Mouse (Mus musculus) hindbrain, postnatal 0 days (tissue): ENCODE data around the gene Gdpd2. TPM values are rescaled to one million over a fixed set of nuclear protein-coding genes. Genes with fewer than 3 reads are reported as not detected.

Experiments used
- ATAC-seq: fragments of 200-750 bp; cut with Nextera tagmentation; 2 replicates; pipeline ENCODE4 v1.8.0; 2017; ENCODE audit warnings: mild to moderate bottlenecking, moderate TSS enrichment, moderate library complexity
- DNase-seq: peaks from one replicate; pipeline ENCODE4 v3.0.0-alpha.2; 2015; ENCODE audit warnings: low spot score
- H3K27ac ChIP-seq: fragments of 300-500 bp; sonication (generic); 2 replicates; pipeline ENCODE4 v1.5.1; 2014; ENCODE audit warnings: mild to moderate bottlenecking
- H3K27me3 ChIP-seq: fragments of 300-500 bp; sonication (generic); 2 replicates; pipeline ENCODE4 v1.6.1; 2014; ENCODE audit warnings: low read length, mixed read lengths; ENCODE audit not compliant: insufficient read depth
- H3K36me3 ChIP-seq: fragments of 300-500 bp; sonication (generic); 2 replicates; pipeline ENCODE4 v1.6.1; 2014; ENCODE audit warnings: low read length, mixed read lengths; ENCODE audit not compliant: insufficient read depth
- H3K4me1 ChIP-seq: fragments of 300-500 bp; sonication (generic); 2 replicates; pipeline ENCODE4 v1.6.1; 2014; ENCODE audit warnings: antibody characterized with exemption, low read length, mixed read lengths; ENCODE audit not compliant: insufficient read depth
- H3K4me2 ChIP-seq: fragments of 300-500 bp; sonication (generic); 2 replicates; pipeline ENCODE4 v1.6.1; 2014; ENCODE audit warnings: low read depth, mild to moderate bottlenecking, low read length, moderate library complexity, mixed read lengths
- H3K4me3 ChIP-seq: fragments of 300-500 bp; sonication (generic); 2 replicates; pipeline ENCODE4 v1.5.1; 2014; ENCODE audit warnings: low read length
- H3K9ac ChIP-seq: fragments of 300-500 bp; sonication (generic); replicated peaks from 2 replicates; pipeline ENCODE4 v1.6.1; 2014; ENCODE audit warnings: mild to moderate bottlenecking, low read length, moderate library complexity, mixed read lengths
- H3K9me3 ChIP-seq: fragments of 300-500 bp; sonication (generic); 2 replicates; pipeline ENCODE4 v1.6.1; 2016; ENCODE audit warnings: low read length, mixed read lengths
- CTCF ChIP-seq: IDR thresholded peaks from 2 replicates; pipeline ENCODE4 v1.5.1; 2016; ENCODE audit warnings: antibody characterized with exemption, control low read depth, low read depth
- WGBS: fragments of 180-500 bp; shearing (Covaris S2); extraction: QIAGEN DNeasy Blood & Tissue Kit; methylation state at CpG from one replicate; pipeline ENCODE4 v1.1.7; 2014; 5-methylcytosine and 5-hydroxymethylcytosine counted together
- polyA plus RNA-seq: library from polyadenylated mRNA; unstranded; fragments of >200 nt; fragmentation: Nextera tagmentation; extraction: Ambion mirVana; gene quantifications from 2 replicates; pipeline ENCODE4 v1.2.1, GENCODE M21; 2015
- total RNA-seq: library from RNA; depleted of rRNA; stranded (reverse); fragments of >200 nt; gene quantifications from 2 replicates; pipeline ENCODE4 v1.2.3, GENCODE M21; 2014; rRNA removed

Gene Gdpd2
- total and polyA plus RNA-seq, 2 experiments from 2014 or later, result 35.2 to 46.5 TPM

DNA sequence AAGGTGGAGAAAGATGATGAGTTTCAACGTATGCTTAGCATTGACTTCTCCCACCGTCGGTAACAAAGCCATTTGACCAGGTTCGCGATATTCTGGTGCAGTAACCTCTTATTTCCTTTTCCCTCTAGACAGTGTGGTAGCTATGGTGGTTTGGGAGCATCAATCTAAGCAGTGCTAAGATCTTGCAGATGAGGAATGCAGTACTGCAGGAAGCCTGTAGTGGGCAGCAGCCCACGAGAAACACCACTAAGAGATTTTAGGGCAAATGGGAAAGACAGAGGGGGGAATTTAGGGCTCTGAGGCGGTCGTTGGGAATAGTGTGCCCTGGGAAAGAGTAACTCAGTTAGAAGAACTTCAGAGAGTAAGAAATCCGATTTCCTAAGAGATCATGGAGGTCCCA, 46.8 kb downstream of the Gdpd2 start:
- WGBS, result 24% methylated on average over 9 of the region's 9 CpGs
- H3K4me1 ChIP-seq, result no peaks in the 10 kb centered on the region
- no peak overlapping the region; the same call in 1 of the 2 replicates for H3K9ac ChIP-seq
- H3K9me3 ChIP-seq, result no peaks in the 10 kb centered on the region
- no peaks in the 10 kb centered on the region for H3K36me3 ChIP-seq
- peak overlapping the region; percentile 51 for H3K4me2 ChIP-seq
- DNase-seq (peak; percentile 76), ATAC-seq (peak; percentile 67)
- H3K4me3 ChIP-seq, result peak overlapping the region; percentile 35
- TF ChIP-seq CTCF, result peak; percentile 76
- peak overlapping the region; percentile 58; the same call in 1 of the 2 replicates for H3K27ac ChIP-seq
- H3K27me3 ChIP-seq, result no peaks in the 10 kb centered on the region

DNA sequence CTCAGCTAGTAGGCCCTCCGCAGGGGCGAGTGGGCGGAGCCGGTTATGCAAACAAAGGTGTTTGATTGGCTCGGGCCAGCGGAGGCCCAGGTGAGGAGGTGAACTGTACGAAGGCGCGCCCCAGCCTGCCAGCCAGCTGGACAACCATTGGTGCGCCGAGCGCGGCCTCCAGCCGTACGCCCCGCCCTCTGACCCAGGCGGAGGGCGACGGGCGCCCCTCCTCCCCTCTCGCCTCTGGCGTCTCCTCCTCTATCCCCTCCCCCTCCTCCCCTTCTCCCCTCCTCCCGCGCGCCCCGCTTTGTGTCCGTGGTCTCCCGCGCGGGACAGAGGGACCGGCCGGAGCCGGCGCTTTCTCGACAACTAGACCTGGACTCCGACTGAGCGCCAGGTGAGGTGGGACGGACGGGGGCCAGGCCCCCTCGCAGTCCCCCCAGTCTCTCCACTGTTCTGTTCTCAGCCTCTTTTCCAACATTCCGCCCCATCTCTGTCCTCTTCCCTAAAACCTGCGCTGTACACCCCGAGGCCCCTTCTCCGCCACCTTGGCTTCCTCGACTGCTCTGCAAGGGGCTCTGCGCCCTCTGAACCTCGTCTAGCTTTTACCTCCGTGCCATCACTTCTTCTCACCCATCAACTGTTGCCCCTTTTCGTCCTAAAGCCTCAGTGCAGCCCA, 47.4 kb downstream of the Gdpd2 start:
- no peaks in the 10 kb centered on the region for H3K27me3 ChIP-seq
- ATAC-seq, result peak; percentile 78
- peak overlapping the region; percentile 51 for H3K4me2 ChIP-seq
- DNase-seq, result peak; percentile 67
- H3K27ac ChIP-seq, result peak overlapping the region; percentile 58; the same call in 1 of the 2 replicates
- TF ChIP-seq CTCF, result no peak
- H3K9ac ChIP-seq, result peak overlapping the region; percentile 46
- H3K36me3 ChIP-seq, result no peaks in the 10 kb centered on the region
- WGBS, result 30% methylated on average over 42 of the region's 49 CpGs
- peak overlapping the region; percentile 35 for H3K4me3 ChIP-seq
- no peaks in the 10 kb centered on the region for H3K4me1 ChIP-seq
- H3K9me3 ChIP-seq, result no peaks in the 10 kb centered on the region

DNA sequence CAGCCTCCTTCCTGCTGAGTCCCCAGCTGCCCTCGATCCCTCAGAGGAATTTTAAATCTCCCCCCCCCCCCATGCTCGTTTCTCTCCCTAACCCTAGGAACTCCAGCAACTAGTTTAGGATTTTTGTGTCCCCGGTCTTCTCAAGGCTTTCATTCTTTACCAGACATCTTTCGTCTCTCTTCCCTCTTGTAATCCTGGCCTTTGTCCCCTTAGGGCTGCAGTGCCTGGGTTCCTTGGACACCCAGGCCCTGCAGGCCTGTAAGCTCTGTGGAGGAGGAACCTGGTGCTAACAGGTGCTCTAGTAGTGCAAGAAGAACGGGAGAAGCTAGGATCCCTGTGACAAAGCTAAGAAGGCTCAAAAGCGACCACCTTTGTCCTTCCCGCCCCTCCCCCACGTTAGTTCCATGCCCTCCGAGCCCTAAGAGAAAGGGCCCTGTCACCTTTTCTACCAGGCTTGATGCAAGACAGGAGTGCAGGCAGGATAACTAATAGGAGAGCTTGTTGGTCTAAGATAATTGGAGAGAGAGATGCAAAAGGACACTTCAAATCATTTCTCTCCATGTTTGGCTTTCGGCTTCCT, 48.1 kb downstream of the Gdpd2 start:
- Histone ChIP-seq H3K27ac (peak overlapping the region; percentile 58; the same call in 1 of the 2 replicates), H3K4me2 (peak overlapping the region; percentile 51), H3K4me1 (no peaks in the 10 kb centered on the region), H3K4me3 (peak overlapping the region; percentile 35), H3K9ac (peak overlapping the region; percentile 46), H3K27me3 (no peaks in the 10 kb centered on the region), H3K36me3 (no peaks in the 10 kb centered on the region), H3K9me3 (no peaks in the 10 kb centered on the region)
- ATAC-seq, result no peak
- TF ChIP-seq CTCF, result no peak
- no peak for DNase-seq
- WGBS, result 37% methylated on average over 10 of the region's 10 CpGs

- 0 out of 2 replicates have a peak overlapping the region, but pooled peaks have one; percentile 35 for H3K4me3 ChIP-seq
- no peaks in the 10 kb centered on the region for H3K9me3 ChIP-seq
- H3K4me2 ChIP-seq, result peak overlapping the region; percentile 51
- no peaks in the 10 kb centered on the region for H3K36me3 ChIP-seq
- no peak for TF ChIP-seq CTCF
- 37% methylated on average over 5 of the region's 5 CpGs for WGBS
- DNase-seq (no peak), ATAC-seq (no peak)
- H3K27me3 ChIP-seq, result no peaks in the 10 kb centered on the region
- no peak overlapping the region for H3K27ac ChIP-seq
- H3K4me1 ChIP-seq, result no peaks in the 10 kb centered on the region
- no peak overlapping the region for H3K9ac ChIP-seq
These were observed 48.7 kb downstream of the Gdpd2 start for GRCm38 (mm10) chrX:100778397-100778796.

Other genes starting within 250 kb of the Gdpd2 start
- 32.9 and 35.2 TPM in 2 replicates for gene Igbp1, start 235.6 kb upstream of the Gdpd2 start, total RNA-seq
- gene Igbp1, start 235.6 kb upstream of the Gdpd2 start, polyA plus RNA-seq, result 28.8 and 30.0 TPM in 2 replicates
- gene Dgat2l6, start 205.0 kb upstream of the Gdpd2 start, total RNA-seq, result not detected in 2 replicates
- not detected in 2 replicates for gene Dgat2l6, start 205.0 kb upstream of the Gdpd2 start, polyA plus RNA-seq
- gene Awat1, start 157.6 kb upstream of the Gdpd2 start, total RNA-seq, result not detected in 2 replicates
- not detected in 2 replicates for gene Awat1, start 157.6 kb upstream of the Gdpd2 start, polyA plus RNA-seq
- gene P2ry4, start 135.0 kb upstream of the Gdpd2 start, total RNA-seq, result 0.05 TPM in 1 of 2 replicates, not detected in the other
- gene P2ry4, start 135.0 kb upstream of the Gdpd2 start, polyA plus RNA-seq, result 0.03 TPM in 1 of 2 replicates, not detected in the other
- gene Arr3, start 124.4 kb upstream of the Gdpd2 start, total RNA-seq, result not detected in 2 replicates
- gene Arr3, start 124.4 kb upstream of the Gdpd2 start, polyA plus RNA-seq, result 0.19 TPM in 1 of 2 replicates, not detected in the other
- 5.2 and 6.4 TPM in 2 replicates for gene Kif4, start 104.1 kb upstream of the Gdpd2 start, total RNA-seq
- gene Kif4, start 104.1 kb upstream of the Gdpd2 start, polyA plus RNA-seq, result 4.1 and 4.6 TPM in 2 replicates
- gene Pdzd11, start 103.3 kb upstream of the Gdpd2 start, total RNA-seq, result 29.0 and 35.5 TPM in 2 replicates
- 76.7 and 83.3 TPM in 2 replicates for gene Pdzd11, start 103.3 kb upstream of the Gdpd2 start, polyA plus RNA-seq
- gene Dlg3, start 37.8 kb downstream of the Gdpd2 start, total RNA-seq, result 35.5 and 39.9 TPM in 2 replicates
- gene Dlg3, start 37.8 kb downstream of the Gdpd2 start, polyA plus RNA-seq, result 2.9 and 3.7 TPM in 2 replicates